Mouse (Mus musculus) kidney, postnatal 0 days (tissue): ENCODE measurements around the gene Fam166a. TPM values are rescaled to one million over a fixed set of nuclear protein-coding genes. Genes with fewer than 3 reads are reported as not detected.

Experiments
- ATAC-seq: fragments of 200-750 bp; cut with Nextera tagmentation; replicated peaks from 2 replicates; pipeline ENCODE4 v1.8.0; 2017; ENCODE audit warnings: low read depth, moderate number of reproducible peaks, moderate TSS enrichment, moderate library complexity; ENCODE audit not compliant: low FRiP score
- DNase-seq: peaks from one replicate; pipeline ENCODE4 v3.0.0-alpha.2; 2016; ENCODE audit warnings: low spot score
- H3K27ac ChIP-seq: fragments of 300-500 bp; sonication (generic); 2 replicates; pipeline ENCODE4 v1.5.1; 2014; ENCODE audit warnings: mild to moderate bottlenecking
- H3K27me3 ChIP-seq: fragments of 300-500 bp; sonication (generic); 2 replicates; pipeline ENCODE4 v1.6.1; 2014; ENCODE audit warnings: low read length, mixed read lengths; ENCODE audit not compliant: insufficient read depth
- H3K36me3 ChIP-seq: fragments of 300-500 bp; sonication (generic); 2 replicates; pipeline ENCODE4 v1.6.1; 2014; ENCODE audit warnings: low read length, mixed read lengths; ENCODE audit not compliant: insufficient read depth
- H3K4me1 ChIP-seq: fragments of 300-500 bp; sonication (generic); replicated peaks from 2 replicates; pipeline ENCODE4 v1.6.1; 2014; ENCODE audit warnings: antibody characterized with exemption, low read length, mixed read lengths; ENCODE audit not compliant: insufficient read depth
- H3K4me2 ChIP-seq: fragments of 300-500 bp; sonication (generic); 2 replicates; pipeline ENCODE4 v1.6.1; 2014; ENCODE audit warnings: mild to moderate bottlenecking, low read length, moderate library complexity, mixed read lengths
- H3K4me3 ChIP-seq: fragments of 300-500 bp; sonication (generic); replicated peaks from 2 replicates; pipeline ENCODE4 v1.5.1; 2014; ENCODE audit warnings: low read depth, low read length
- H3K9ac ChIP-seq: fragments of 300-500 bp; sonication (generic); 2 replicates; pipeline ENCODE4 v1.6.1; 2014; ENCODE audit warnings: low read depth, low read length
- H3K9me3 ChIP-seq: fragments of 300-500 bp; sonication (generic); replicated peaks from 2 replicates; pipeline ENCODE4 v1.6.1; 2016; ENCODE audit warnings: low read length, inconsistent platforms, mixed read lengths
- CTCF ChIP-seq: IDR thresholded peaks from 2 replicates; pipeline ENCODE4 v1.5.1; 2016; ENCODE audit warnings: antibody characterized with exemption, low read depth, mild to moderate bottlenecking, moderate library complexity
- WGBS: fragments of 180-500 bp; shearing (Covaris S2); extraction: QIAGEN DNeasy Blood & Tissue Kit; methylation state at CpG from one replicate; pipeline ENCODE4 v1.1.7; 2014; 5-methylcytosine and 5-hydroxymethylcytosine counted together
- polyA plus RNA-seq: library from polyadenylated mRNA; unstranded; fragments of >200 nt; fragmentation: Nextera tagmentation; extraction: Ambion mirVana; gene quantifications from 2 replicates; pipeline ENCODE4 v1.2.1, GENCODE M21; 2015

The Fam166a gene
- polyA plus RNA-seq, 1 experiment from 2014 or later: 0.28 TPM

DNA sequence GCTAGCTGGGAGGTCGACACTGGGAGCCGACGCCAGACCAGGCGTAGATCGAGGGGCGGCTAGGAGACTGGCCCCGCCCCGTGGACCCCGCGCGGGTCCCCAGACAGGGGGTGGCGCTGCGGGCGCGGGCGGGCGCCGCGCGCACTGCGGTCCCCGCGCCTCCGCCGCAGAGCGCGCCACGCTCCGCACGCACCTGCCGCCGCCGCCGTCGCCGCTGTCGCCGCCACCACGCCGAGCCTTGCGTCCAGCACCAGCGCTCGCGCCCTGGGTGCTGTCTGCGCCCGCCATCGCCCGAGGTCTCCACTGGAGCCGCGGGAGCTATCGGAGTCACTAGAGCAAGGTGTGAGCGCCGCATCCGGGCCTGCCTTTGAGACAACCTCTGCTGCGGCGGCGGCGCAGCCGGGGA, 23.6 kb downstream of the Fam166a start, which contains the start of the genes Rnf208 and Cysrt1:
TSS of gene Rnf208 (plus strand) at position 155 of the 406 bp plus-strand sequence.
TSS of gene Cysrt1 (minus strand) at position 352 of the 406 bp plus-strand sequence.
- Histone ChIP-seq H3K36me3 (no peaks in the 10 kb centered on the region), H3K4me1 (peaks cover 20% of the 10 kb centered on the region), H3K27me3 (no peaks in the 10 kb centered on the region), H3K9ac (peak within 1 kb of the TSS; percentile 68), H3K4me3 (peak within 1 kb of the TSS; percentile 49), H3K9me3 (no peaks in the 10 kb centered on the region), H3K4me2 (peak within 1 kb of the TSS; percentile 92), H3K27ac (peak within 1 kb of the TSS; percentile 59)
- no peak for TF ChIP-seq CTCF
- ATAC-seq: 0 out of 2 replicates have a peak, but pooled peaks have one; percentile 0
- under 1% methylated on average over 45 of the region's 59 CpGs for WGBS
- DNase-seq: no peak

DNA sequence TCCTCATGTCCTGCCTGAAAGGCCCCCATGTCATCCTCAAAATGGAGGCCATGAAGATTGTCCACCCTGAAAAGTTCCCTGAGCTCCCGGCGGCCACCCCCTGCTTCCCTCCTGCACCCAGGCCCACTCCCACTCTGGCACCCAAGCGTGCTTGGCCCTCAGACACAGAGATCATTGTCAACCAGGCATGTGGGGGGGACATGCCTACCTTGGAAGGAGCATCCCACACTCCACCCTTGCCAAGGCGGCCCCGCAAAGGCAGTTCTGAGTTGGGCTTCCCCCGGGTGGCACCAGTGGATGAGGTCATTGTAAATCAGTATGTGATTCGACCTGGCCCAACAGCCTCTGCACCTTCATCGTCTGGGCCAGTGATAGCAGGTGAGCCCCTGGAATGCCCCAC, 24.8 kb downstream of the Fam166a start:
- ATAC-seq (no peak), DNase-seq (no peak)
- TF ChIP-seq CTCF: no peak
- H3K9ac ChIP-seq: no peak overlapping the region
- H3K9me3 ChIP-seq: no peaks in the 10 kb centered on the region
- 71% methylated on average over 8 of the region's 8 CpGs for WGBS
- no peak overlapping the region for H3K4me3 ChIP-seq
- no peak overlapping the region for H3K27ac ChIP-seq
- H3K36me3 ChIP-seq: no peaks in the 10 kb centered on the region
- peak overlapping the region; percentile 92 for H3K4me2 ChIP-seq
- peaks cover 20% of the 10 kb centered on the region for H3K4me1 ChIP-seq
- no peaks in the 10 kb centered on the region for H3K27me3 ChIP-seq

DNA sequence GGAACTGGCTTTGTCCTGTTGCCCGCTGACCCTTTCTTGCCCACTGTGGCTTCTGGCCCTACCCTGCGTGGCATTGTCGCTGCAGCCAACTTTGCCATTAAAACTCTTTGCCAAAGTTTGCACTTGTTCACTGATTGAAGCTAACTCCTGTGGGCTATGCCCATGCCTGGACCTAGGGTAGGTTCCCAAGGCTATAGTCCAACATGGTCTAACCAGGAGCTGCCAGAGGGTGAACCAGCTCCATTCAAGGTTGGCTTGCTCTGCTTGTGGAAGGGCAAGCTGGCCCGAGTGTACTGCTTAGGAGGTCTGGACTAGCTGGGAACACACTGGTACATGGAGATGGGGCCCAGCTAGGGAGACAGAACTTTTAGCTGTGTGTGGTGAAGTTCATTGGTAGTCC, 25.6 kb downstream of the Fam166a start:
- Histone ChIP-seq H3K4me2 (no peak overlapping the region), H3K9ac (no peak overlapping the region), H3K27me3 (no peaks in the 10 kb centered on the region), H3K36me3 (peaks cover 2% of the 10 kb centered on the region), H3K4me1 (peaks cover 20% of the 10 kb centered on the region), H3K27ac (no peak overlapping the region), H3K9me3 (no peaks in the 10 kb centered on the region), H3K4me3 (no peak overlapping the region)
- TF ChIP-seq CTCF: no peak
- DNase-seq (no peak), ATAC-seq (no peak)
- 90% methylated on average over 4 of the region's 4 CpGs for WGBS

DNA sequence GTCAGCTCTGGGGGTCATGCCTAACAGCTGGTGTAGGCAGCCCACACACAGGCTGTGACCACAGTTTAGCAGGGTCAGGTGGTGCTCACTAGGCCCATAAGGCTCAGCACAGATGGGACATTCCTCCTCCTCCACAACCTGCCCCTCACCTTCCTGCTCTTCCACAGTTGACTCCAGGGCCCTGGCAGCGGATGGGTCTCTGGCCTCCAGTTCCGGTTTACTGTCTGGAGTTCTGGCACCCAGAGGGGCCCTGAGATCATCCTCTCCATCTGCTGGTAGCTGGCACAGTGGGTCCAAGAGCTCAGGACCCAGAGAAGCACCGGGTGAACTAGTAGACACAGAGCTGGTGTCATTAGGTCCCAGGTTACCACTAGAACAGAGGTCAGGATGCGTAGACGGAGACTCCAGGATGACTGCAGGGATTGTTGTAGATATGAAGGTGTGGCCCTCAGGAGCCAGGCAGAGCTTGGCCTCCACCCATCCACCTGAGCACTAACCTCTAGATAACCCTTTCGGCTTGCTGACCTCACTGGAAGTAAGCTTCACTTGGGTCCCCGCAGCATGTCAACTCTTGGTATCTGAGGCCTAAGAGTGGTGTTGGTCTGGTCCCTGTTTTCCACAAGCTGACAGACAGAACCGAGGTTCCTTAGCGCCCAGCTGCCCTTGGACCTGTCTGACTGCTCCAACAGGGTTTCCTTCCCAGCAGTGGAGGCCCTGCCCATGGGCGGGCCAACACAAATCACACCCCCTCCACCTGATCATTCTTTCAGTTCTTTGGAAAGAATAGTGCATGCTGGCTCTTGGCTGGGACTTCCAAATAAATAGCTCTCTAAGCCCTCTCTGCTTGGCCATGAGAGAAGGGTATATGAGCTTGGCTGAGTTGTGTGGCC, 27.9 kb downstream of the Fam166a start, which contains the start of gene AL732309.1:
TSS of gene AL732309.1 (minus strand) at position 681 of the 890 bp plus-strand sequence.
- Histone ChIP-seq H3K27me3 (no peaks in the 10 kb centered on the region), H3K36me3 (peaks cover 23% of the 10 kb centered on the region), H3K9me3 (no peaks in the 10 kb centered on the region), H3K4me1 (peaks cover 9% of the 10 kb centered on the region; the same call in 1 of the 2 replicates), H3K4me2 (no peak within 1 kb of the TSS), H3K4me3 (no peak within 1 kb of the TSS), H3K27ac (no peak within 1 kb of the TSS), H3K9ac (no peak within 1 kb of the TSS)
- 83% methylated on average over 10 of the region's 10 CpGs for WGBS
- DNase-seq (no peak), ATAC-seq (no peak)
- no peak for TF ChIP-seq CTCF

DNA sequence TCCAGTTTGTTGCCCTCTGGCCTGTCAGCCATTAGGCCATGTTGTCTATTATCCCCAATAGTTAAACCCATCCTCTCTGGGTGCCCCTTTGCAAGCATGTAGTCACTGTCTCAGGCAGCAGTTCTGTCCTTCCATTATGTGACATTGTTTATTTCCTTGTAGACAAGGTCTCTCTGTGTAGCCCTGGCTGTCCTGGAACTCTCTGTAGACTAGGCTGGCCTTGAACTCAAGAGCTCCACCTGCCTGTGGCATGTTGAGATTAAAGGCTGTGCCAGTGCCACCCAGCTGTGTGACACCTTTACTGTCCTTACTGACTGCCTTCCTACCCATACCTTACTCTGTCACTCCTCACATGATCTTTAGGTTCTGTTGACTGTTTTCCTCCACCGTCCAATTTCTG, 33.8 kb downstream of the Fam166a start:
- WGBS: 93% methylated on average over 1 of the region's 1 CpGs

DNA sequence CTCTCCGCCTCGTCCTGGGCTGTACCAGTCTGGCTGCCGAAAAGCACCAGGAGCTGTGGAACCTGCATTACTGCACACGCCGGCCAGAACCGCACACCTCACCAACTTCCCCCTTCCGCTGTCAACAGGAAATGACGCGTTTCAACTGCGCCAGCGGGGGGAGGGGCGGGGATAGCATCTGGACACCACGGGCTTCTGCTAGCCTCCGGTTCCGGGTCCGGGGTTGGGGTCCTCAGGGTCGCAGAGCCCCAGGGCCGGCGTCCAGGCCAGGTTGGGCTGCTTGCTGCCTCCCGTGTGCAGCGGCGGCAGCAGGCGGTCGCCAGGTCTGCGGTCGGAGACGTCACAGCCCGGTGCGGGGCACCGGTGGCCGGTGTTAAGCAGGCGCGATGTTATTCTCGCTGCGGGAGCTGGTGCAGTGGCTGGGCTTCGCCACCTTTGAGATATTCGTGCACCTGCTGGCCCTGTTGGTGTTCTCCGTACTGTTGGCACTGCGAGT, 36.8 kb downstream of the Fam166a start, which contains the start of gene Tmem203:
TSS of gene Tmem203 (plus strand) at position 156 of the 496 bp plus-strand sequence.
- H3K36me3 ChIP-seq: peaks cover 14% of the 10 kb centered on the region; the same call in 1 of the 2 replicates
- peak within 1 kb of the TSS; percentile 74 for H3K9ac ChIP-seq
- no peaks in the 10 kb centered on the region for H3K9me3 ChIP-seq
- peaks cover 6% of the 10 kb centered on the region for H3K4me1 ChIP-seq
- no peaks in the 10 kb centered on the region for H3K27me3 ChIP-seq
- ATAC-seq (peak; percentile 90), DNase-seq (peak; percentile 94)
- H3K4me2 ChIP-seq: peak within 1 kb of the TSS; percentile 98
- under 1% methylated on average over 39 of the region's 39 CpGs for WGBS
- no peak for TF ChIP-seq CTCF
- peak within 1 kb of the TSS; percentile 89 for H3K27ac ChIP-seq
- H3K4me3 ChIP-seq: peak within 1 kb of the TSS; percentile 99

More for the DNA sequence above, 33.8 kb downstream of the Fam166a start:
- Histone ChIP-seq H3K27me3 (no peaks in the 10 kb centered on the region), H3K9me3 (no peaks in the 10 kb centered on the region), H3K4me3 (no peak overlapping the region), H3K4me1 (peaks cover 6% of the 10 kb centered on the region), H3K4me2 (no peak overlapping the region), H3K27ac (no peak overlapping the region), H3K9ac (no peak overlapping the region), H3K36me3 (peaks cover 26% of the 10 kb centered on the region)
- peak; percentile 65 for TF ChIP-seq CTCF
- no peak for ATAC-seq
- DNase-seq: no peak
